Mouse (Mus musculus) erythroblast, embryonic 14.5 days (primary cell): ENCODE data around the gene Sel1l.

ENCODE experiments used
- GATA1 ChIP-seq: IDR thresholded peaks from 2 replicates; pipeline ENCODE4 v1.6.1; 2012; ENCODE audit warnings: low read length, inconsistent platforms, mixed read lengths
- TAL1 ChIP-seq: IDR thresholded peaks from 3 replicates; pipeline ENCODE4 v1.6.1; 2012; ENCODE audit warnings: low read length, inconsistent platforms, mixed read lengths

DNA sequence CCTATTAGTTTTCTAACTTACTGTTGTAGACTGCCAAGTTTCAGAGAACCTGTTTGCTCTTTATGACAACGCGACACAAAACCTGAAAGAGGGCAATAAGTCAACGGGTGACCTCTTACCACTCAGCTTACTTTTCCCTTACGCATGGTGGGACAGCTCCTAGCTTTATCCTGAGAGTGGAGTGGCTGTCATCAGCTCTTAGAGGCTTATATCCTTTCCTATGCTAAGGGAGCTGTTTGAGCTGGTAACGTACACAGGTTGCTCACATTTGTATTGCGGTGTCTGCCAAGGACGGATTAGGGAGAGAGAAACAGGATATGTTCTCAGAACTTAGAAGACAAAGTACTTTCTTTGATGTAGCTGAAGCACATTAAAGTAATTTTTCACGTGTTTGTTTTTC, 5.4 kb upstream of the Sel1l start:
- no peak for TF ChIP-seq GATA1
- TF ChIP-seq TAL1, result no peak
